Mouse (Mus musculus) layer of hippocampus, adult 9-10 months (tissue): ENCODE measurements around the gene Olfr1309.
"Not testable (repeated sequence)": the region's sequence is repeated elsewhere in the genome, so short reads cannot be mapped to it uniquely, and the experiment has no call there.

ENCODE experiments used
- DNase-seq: peaks from one replicate; pipeline ENCODE4 v3.0.0; 2022; ENCODE audit warnings: low spot score

Gene Olfr1309

DNA sequence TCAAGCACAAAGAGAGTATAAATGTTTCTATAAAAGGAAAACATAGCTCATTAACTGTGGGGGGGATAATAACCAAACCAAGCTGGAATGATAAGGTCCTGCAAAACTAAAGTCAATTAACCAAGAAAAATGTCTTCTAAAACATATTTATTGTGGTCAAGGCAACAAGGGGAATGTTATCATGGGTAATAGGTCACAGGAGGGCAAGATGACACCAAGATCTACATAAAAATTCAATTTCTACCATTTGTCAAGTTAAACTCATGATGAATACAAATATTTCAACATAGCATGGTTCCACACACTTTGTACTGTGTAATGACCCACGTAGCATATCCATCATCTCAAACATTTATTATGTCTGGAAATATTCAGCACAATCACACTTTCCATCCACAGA, at the start of gene Olfr1309:
Olfr1309 (minus strand) TSS at position 101 of the 400 bp plus-strand sequence.
- no peak for DNase-seq

DNA sequence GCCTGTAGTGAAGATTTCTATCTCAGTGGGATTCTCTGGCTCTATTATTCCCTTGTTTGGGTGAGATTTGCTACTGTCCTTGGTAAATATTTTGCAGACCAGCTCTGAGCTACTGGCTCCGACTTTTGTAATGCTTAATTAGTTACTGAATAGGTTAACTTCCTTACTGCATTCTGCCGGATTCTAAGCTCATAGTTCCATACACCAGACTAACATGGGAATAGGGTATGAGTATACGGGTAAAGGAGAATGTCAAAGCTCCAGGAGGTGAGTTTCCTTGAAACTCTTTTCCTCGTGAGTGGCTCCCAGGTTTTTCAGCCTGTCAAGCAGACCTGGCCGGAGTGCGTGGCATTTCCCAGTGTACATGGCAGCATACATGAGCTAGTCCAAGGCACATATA, 36.9 kb upstream of the Olfr1309 start:
- not testable (repeated sequence) for DNase-seq

- no peak for DNase-seq
Measured at GRCm38 (mm10) chr2:112024312-112024711, 34.2 kb upstream of the Olfr1309 start, which contains the start of gene Olfr1311. Gene Olfr1311, minus strand, starts transcription at chr2:112024412.

GRCm38 (mm10) chr2:112014900-112015299, 24.8 kb upstream of the Olfr1309 start:
- DNase-seq: no peak

- DNase-seq: no peak
Measured at GRCm38 (mm10) chr2:112012608-112013007, 22.5 kb upstream of the Olfr1309 start, which contains the start of gene Olfr1310. Gene Olfr1310, minus strand, starts transcription at chr2:112012708.

- no peak for DNase-seq
Measured at GRCm38 (mm10) chr2:111964844-111965243, 25.2 kb downstream of the Olfr1309 start, which contains the start of gene Olfr1308. Gene Olfr1308, minus strand, starts transcription at chr2:111964944.

GRCm38 (mm10) chr2:111949340-111949739, 40.7 kb downstream of the Olfr1309 start, which contains the start of gene Olfr1307:
Gene Olfr1307, minus strand, starts transcription at chr2:111949440.
- no peak for DNase-seq
